Mouse (Mus musculus) testis, adult 2 months (tissue): ENCODE measurements around the gene Gm10647.

Experiments
- CTCF ChIP-seq: fragments of 200-500 bp; IDR thresholded peaks from 2 replicates; pipeline ENCODE4 v1.5.1; 2012; ENCODE audit warnings: low read depth, mild to moderate bottlenecking, inconsistent platforms, low read length, moderate library complexity; ENCODE audit not compliant: control insufficient read depth, insufficient read depth, insufficient replicate concordance
- POLR2A ChIP-seq: fragments of 200-500 bp; IDR thresholded peaks from 2 replicates; pipeline ENCODE4 v1.6.1; 2012; ENCODE audit warnings: low read depth, mild to moderate bottlenecking, inconsistent platforms, low read length, moderate library complexity; ENCODE audit not compliant: control insufficient read depth

- TF ChIP-seq POLR2A (no peak), CTCF (no peak)
Measured at GRCm38 (mm10) chr9:66769275-66769674, 27.6 kb upstream of the Gm10647 start.
